Mouse (Mus musculus): ENCODE measurements around the gene Edc4.
"Not testable (repeated sequence)": the region's sequence is repeated elsewhere in the genome, so short reads cannot be mapped to it uniquely, and the experiment has no call there.

Gene Edc4

DNA sequence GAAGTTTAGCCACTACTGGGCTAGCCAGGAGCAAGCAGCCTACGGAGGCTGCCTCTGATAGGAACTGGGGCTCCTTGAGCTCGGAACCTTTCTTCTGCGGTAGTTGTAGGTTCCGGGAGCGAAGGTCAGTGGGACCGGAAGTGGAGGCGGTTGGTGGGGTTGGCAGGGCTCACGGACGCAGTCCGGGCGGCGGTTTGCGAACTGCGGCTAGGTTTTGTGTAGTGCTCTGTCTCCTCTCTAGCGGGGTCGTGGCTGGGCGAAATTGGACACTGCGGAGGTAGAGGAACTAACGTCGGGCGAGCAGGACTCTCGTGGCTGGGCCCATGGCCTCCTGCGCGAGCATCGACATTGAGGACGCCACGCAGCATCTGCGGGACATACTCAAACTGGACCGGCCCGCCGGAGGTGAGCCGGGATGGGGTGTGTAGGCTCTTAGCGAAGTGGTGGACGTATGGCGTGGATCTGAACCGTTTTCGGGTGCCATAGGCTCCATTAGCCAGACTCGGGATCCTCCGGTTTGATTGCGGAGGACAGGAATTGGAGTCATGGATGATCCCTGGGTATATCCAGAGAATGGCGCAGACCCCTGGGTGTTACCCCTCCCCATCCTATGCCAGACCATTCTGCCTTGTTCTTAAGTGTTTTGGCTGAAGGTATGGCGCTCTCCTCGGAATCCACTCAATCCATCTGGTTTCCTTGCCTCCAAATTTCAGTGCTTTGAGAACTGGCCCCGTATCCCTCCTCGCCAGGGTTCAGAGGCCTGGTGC lies at the start of gene Edc4:
Edc4 (plus strand) TSS at position 128 of the 767 bp plus-strand sequence.
- DNase-seq = peak; percentile 83 to 88

DNA sequence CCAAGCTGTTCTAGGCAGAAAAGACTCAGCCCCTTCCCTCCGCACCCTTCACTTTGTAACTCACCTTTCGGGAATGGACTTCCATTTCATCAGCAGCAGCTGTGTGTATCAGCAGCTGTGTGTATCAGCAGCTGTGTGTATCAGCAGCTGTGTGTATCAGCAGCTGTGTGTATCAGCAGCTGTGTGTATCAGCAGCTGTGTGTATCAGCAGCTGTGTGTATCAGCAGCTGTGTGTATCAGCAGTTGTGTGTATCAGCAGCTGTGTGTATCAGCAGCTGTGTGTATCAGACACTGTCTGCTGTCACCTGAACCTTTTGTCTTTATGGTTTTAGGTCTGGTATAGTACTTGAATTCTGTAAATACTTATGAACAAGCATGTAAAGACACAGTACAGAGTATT lies 46.9 kb upstream of the Edc4 start:
- DNase-seq = not testable (repeated sequence)

DNA sequence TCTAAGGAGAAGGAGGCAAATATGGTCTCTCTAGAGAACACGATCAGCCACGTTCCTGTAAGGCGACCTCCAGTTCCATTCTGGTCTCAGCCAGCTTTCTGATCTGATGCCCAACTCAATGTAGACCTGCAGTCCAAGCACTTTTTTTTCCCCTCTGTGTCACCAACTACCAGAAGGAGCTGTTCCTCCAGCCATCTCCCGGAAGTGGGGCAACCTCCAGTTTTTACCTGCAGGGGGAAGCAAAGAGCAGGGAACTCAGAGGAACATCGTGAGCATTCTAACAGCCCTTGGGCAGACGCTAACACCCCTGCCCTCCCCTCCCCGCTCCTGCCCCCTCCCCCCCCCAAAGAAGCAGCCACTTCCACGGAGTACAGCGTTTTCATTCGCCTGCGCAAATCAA lies 45.4 kb upstream of the Edc4 start:
- peak; percentile 85 to 87 for DNase-seq

DNA sequence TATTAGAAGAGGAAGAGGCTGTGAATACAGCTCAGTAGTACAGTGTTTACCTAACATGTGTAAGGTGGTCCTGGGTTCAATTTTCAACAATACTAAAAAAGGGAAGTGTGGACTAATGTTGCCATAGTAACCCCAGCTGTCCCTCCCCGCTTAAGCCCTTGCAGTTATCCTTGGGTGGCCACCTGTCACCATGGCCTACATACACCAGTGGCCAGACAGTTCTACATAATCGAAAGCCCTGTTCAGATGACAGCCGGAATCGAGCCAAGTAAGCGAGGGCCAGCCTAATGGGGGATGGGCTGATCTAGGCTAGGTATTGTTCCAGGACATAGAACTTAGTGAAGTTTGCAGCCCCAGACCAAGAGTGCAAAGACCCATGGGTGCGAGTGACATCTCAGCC lies 43.7 kb upstream of the Edc4 start:
- DNase-seq = no peak

DNA sequence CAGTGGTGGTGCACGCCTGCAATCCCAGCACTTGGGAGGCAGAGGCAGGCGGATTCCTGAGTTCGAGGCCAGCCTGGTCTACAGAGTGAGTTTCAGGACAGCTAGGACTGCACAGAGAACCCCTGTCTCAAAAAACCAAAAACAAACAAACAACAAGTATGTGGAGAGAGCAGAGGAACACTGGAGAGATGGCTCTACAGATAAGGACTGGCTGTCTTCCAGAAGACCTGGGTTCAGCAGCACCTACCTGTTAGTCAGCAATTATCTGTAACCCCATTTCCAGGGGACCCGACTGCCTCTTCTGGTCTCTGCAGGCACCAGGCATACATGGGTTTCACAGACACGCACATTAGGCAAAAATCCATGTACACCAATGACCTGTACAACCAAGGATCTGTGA lies 41.5 kb upstream of the Edc4 start:
- no peak for DNase-seq

DNA sequence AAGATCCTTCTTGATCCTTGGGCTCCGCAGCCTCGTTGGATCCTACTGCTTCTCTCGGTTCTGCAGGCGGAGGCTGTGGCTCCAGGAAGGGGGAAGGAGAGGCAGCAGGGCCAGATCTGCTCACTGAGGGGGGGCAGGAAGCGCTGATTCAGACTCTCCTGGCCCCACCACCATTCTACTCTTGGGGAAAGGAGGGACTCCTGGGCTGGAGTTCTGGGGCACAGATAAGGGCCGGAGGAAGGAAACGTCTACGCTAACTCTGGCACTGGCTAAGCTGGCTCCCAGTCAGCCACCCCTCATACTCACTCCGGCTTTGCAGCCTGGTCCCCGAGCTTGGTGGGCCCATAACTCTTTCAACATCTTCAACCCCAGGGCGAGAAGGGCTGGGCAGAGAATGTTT lies 34.0 kb upstream of the Edc4 start:
- no peak for DNase-seq

DNA sequence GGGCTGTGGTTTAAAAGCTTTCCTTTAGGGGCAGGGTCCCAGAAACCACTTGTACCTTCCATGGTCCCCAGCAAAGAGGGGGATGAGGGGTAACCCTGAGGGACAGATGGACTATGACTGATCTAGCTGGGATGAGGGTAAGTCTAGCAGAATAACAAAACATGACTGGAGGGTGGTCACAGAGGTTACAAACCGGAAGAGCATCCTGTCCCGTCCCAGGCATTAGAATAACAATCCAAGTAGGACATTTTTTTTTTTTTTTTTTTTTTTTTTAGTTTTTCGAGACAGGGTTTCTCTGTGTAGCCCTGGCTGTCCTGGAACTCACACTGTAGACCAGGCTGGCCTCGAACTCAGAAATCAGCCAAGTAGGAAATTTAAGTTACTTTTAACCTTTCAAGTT lies 30.7 kb upstream of the Edc4 start:
- DNase-seq = no peak

DNA sequence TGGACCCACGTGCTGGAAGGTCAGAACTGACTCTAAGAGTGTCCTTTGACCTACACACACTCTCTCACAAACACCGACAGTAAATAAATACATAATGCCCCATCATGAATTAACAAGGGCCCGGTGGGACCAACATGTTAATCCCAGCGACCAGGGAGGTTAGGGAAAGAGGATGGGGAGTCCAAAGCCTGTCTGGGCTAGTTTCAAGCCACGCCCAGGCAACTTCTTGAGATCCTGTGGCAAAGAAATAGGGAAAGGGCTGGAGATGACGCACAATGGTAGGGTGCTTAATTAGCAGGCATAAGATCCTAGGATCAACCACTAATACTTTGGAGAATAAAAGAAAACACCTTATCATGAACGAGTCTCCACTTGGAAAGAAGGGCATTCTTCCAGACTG lies 30.1 kb upstream of the Edc4 start:
- no peak for DNase-seq

DNA sequence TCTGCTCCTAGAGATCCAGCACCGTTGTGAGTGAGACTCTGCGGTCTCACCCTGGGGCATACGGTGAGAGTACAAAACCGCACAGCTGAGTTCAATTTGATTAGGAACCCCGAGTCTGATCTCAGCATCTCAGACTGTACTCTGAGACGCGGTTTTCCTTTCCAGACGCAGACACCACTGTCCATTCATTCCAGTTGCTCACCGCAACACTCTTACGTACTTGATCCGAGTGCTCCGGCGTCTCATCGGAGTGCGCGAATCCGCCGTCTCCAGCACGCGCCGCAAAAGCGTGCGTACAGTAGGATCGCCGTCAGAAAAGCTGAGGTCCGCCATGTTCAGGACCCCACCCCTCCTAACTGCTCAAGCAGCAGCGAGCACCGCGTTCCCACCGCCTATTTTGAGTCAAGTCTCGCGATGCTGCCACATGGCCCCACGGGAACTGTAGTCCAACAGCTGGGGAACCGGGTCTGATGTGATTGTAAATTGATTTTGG lies 29.0 kb upstream of the Edc4 start:
- DNase-seq = peak; percentile 89 to 92

DNA sequence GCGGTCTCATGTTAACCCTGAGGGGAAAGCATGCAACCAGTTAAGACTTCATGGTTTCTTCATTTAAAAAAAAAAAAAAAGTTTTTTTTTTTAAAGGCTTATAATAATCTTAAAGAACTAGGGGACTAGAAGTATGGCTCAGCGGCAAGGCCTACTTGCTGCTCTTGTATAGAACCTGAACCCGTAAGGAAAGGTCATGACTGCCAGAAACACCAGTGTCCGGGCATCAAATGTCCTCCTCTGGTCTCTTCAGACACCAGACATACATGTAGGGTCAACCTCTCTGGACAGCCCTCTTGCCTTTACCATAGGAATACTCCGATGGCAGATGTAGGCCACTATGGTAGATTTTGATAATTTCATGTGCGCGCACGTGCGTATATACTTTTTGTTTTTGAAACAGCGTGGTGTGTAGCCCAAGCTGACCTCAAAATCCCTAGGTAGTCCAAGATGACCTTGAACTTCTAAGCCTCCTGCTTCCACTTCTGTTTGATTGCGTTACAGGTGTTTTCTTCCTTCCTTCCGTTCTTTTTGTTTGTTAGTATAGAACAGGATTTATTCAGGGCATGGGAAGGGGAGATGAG lies 28.4 kb upstream of the Edc4 start:
- DNase-seq = no peak

DNA sequence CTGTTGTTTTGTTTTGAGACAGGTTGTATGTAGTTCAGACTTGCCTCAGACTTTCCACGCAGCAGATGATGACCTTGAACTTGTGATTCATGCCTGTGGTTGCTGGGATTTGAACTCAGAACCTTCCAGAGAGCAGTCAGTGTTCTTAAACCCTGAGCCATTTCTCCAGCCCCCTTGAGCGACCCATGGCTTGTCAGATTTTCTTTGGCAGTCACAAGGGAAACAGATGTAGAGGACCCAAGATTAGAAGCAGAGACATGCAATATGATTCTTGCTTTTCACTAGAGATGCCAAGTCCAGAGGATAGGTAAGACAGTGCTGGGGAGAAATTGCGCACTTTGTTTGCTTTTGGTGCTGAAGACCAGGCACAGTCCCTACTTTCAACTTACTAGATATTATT lies 27.5 kb upstream of the Edc4 start, which contains the start of gene Cenpt:
Cenpt (minus strand) TSS at position 101 of the 400 bp plus-strand sequence.
- no peak for DNase-seq

DNA sequence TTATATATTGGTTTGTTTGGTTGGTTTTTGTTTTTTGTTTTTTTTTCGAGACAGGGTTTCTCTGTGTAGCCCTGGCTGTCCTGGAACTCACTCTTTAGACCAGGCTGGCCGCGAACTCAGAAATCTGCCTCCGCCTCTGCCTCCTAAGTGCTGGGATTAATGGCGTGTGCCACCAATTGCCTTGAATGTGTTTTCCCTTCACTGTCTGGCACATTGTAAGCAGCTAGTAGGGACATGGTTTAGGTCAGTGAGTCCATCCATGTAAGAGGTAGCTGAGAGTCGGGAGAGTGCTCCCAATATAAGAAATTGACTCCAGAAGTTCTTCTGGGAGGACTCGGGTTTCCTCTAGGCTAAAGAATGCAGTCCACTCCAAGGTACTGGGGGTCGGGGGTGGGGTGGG lies 26.4 kb upstream of the Edc4 start:
- no peak for DNase-seq

DNA sequence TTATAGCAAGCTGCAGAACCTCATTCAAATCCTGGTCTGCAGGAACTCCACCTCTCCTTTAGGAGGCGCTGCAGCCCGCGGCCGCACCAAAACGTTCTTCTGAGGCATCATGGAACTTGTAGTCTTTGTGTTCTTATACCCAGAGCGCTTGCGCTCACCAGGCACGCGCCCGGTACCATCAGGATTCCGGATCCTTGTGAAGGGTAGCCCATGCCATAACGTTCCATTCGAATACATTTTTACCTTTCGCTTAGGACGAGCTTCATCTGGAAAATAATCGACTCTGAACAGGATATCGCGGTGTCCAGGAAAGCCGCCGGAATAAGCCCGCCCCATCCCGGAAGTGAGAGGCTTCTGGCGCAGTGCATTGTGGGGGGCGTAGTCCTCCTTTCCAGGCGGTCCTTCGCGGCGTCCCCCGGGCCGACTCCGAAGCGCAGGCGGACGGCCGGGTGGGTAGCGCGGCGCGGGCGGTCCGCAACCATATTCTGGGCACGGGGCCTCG lies 25.9 kb upstream of the Edc4 start, which contains the start of gene Thap11:
Thap11 (plus strand) TSS at position 418 of the 502 bp plus-strand sequence.
- DNase-seq = peak; percentile 92 to 94

DNA sequence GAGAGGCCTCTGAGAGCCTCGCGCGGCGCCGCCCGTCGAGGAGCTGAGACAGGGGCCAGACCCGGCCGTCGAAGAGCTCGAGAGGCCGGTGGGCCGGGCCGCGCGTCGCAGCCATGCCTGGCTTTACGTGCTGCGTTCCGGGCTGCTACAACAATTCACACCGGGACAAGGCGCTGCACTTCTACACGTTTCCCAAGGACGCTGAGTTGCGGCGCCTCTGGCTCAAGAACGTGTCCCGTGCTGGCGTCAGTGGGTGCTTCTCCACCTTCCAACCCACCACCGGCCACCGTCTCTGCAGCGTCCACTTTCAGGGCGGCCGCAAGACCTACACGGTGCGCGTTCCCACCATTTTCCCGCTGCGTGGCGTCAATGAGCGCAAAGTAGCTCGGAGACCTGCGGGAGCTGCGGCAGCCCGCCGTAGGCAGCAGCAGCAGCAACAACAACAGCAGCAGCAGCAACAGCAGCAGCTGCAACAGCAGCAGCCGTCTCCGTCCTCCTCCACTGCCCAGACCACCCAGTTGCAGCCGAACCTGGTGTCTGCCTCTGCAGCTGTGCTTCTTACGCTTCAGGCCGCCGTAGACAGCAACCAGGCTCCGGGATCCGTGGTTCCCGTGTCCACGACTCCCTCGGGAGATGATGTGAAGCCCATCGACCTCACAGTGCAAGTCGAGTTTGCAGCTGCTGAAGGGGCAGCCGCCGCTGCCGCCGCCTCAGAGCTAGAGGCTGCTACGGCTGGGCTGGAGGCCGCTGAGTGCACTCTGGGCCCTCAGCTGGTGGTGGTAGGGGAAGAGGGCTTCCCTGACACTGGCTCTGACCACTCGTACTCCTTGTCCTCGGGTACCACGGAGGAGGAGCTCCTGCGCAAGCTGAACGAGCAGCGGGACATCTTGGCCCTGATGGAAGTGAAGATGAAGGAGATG lies 25.2 kb upstream of the Edc4 start:
- peak; percentile 39 to 47 for DNase-seq

DNA sequence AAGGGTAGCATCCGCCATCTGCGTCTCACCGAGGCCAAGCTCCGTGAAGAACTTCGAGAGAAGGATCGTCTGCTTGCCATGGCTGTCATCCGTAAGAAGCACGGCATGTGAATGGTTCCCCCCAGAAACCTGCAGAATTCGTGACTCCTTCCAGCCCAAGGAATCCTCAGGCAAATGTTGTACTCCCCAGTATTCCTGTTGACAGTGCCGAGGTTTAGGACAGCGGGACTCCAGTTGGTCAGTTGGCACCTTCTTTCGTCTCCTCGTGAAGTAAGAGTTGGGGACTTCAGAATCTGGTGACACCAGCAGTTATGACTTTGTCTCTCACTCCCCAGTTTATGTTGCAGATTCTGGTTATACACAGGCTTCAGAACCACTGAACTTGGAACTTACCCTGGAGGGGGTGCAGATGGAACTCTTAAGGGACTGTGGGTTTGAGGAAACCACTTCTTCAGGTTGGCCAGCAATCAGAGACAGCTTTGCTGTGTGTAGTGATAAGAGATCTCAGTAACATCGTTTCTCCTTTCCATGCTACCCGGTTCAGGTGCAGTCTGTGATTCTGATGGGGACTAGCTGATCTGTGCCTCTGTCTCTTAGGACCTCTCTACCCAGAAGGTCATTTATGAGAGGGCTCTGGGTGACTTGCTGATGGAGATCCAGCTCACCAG lies 24.4 kb upstream of the Edc4 start:
- DNase-seq = no peak

DNA sequence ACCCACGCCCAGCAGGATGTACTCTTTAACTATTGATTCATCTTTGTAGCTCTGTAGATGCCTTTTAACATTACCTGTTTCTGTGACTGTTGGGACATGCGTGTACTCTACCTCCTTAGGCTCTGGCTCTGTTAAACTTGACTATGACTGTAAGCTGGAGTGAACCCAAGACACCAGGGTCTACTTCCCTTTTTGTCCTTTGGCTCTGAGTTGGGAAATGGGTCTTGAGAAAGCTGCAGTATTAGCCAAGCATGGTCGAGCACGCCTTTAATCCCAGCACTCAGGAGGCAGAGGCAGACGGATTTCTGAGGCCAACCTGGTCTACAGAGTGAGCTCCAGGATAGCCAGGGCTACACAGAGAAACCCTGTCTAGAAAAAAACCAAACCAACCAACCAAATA lies 22.2 kb upstream of the Edc4 start:
- no peak for DNase-seq

DNA sequence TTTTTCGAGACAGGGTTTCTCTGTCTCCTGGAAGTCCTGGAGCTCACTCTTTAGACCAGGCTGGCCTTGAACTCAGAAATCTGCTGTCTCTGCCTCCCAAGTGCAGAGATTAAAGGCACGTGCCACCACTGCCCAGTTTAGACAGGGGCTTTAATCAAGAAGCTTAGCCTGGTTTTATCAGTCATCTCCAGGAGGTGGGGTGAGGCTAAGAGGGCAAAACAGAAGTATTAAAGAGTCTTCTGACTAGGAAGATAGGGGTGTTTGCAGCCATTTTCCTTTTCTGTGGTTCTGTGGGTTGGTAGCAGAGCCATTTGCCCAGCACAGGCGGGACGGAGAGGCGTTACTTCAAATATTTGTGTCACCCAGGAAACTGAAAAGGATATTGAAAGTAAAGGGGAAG lies 21.4 kb upstream of the Edc4 start:
- DNase-seq = no peak

DNA sequence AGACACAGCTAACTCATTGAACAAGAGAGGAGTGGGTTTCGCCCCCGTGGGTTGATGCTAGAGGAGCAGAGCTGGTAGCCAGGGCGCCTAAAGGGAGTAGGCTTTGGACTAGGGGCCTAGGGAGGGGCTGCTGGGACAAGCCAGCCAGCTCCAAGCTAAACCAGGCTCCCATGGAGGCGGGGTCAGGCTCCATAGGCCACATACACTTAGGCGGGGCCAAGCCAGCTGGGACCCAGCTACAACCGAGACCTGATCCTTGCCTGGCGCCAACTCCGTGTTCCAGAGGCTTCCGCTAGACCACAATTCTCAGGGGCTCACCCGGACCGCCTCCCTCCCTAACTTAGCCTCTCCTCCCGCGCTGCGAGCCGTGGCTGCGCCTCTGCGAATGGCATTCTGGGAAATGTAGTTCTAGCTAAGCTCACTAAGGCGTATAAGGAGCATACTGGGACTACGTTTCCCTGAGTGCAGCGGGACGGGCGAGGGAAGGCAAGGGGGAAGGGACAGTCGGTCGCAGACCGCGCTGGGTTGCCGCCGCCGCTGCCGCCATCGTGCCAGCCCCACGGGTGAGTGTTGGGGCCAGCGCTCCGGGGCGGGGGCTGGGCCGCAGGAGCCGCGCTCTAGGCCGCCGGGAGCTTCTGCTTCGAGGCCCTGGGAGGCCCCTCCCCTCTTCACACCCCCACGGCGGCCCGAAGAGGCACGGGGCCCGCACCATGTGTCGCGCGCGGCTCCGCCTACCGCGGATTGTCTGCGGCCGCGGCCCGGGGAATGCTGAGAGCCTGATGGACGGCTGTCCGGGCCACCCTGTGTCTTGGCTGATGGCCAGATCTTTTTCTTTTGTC lies 20.3 kb upstream of the Edc4 start, which contains the start of gene Nutf2:
Nutf2 (plus strand) TSS at position 438 of the 839 bp plus-strand sequence.
- peak; percentile 85 to 94 for DNase-seq

DNA sequence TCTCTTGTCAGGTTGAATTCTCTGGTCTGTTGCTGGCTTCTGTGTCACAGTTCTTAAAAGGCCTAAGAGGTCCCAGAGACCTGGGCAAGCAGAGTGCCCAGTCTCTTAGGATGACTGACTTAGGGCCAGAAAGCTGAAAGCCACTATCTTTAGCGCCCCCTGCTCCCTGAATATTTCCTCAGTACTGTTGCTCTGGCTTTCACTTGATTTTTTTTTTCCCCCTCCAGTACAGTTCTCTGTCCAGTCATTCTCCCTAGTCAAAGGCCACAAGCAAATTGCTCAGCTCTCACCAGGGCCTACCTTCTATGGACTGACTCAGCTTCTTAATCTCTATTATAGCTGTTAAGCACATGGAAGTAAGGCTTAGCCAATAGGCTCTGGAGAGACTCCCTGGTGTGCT lies 18.7 kb upstream of the Edc4 start:
- peak in 1 of 2 experiments; percentile 6 for DNase-seq

DNA sequence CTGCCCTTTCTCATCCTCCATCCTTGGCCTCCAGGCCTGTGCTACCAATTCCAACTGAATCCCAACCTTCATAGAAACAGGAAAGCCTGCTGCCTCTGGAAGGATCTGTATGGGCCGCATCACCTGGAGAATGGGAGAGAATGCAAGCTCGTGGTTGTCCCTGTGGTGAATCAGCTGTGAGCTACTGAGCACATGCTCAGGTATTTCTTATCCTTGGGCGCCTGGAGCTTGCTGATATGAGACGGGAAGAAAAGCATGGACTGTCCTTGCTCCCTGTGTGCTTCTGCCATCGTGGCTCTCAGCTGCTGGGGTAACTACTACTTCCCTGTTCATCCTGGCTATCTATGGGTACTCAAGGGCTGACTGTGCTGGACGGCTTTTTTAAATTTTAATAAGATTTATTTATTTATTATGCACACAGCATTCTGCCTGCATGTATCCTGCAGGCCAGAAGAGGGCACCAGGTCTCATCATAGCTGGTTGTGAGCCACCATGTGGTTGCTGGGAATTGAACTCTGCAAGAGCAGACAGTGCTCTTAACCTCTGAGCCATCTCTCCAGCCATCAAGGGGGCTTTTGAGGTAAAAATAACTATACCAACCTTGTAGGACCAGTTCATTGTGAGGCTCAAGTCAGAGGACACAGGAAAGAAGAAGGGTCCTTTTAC lies 14.2 kb upstream of the Edc4 start:
- DNase-seq = no peak

DNA sequence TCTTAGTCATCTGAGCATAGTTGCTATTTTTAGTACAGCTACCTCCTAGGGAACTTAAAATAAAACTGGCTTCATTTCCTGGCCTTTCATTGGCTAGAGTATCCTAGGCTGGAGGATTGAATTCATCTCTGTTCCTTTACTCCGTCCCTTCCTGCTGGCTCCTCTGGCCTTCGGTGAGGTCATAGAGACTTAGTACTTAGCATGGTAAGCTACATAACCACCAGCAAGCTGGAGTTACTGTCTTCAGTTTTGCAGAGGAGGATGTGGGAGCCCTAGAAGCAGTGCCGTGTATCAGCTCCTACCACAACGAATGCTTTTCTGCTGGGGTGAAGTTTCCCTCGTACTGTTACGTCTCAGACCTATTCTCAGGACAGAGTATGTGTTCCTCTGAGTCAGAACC lies 6.4 kb upstream of the Edc4 start:
- no peak for DNase-seq
